In genomic region chr7:135900861-135901321, GRCm38 (mm10) we compare ENCODE assay signal across 8 mouse cellular contexts.
DNase-seq lines count a peak whose midpoint lies in the region; ATAC-seq and TF ChIP-seq lines count a peak whose summit lies in the region.

No protein-coding gene starts in this region.

- WGBS in midbrain, embryonic 14.5 days, result 66% methylated on average over 10 of the region's 10 CpGs
- 64% methylated on average over 10 of the region's 10 CpGs for WGBS in midbrain, embryonic 11.5 days

- no peaks in the 10 kb centered on the region for H3K36me3 ChIP-seq in midbrain, embryonic 14.5 days (ENCODE audit: control insufficient read depth, insufficient read depth, low read length)
- H3K36me3 ChIP-seq in midbrain, embryonic 11.5 days (ENCODE audit: control insufficient read depth, insufficient read depth, low read length), result no peaks in the 10 kb centered on the region

- ATAC-seq in midbrain, embryonic 14.5 days (ENCODE audit: low FRiP score, low TSS enrichment), result no peak
- ATAC-seq in midbrain, embryonic 11.5 days (ENCODE audit: low FRiP score), result no peak

- H3K4me2 ChIP-seq in midbrain, embryonic 14.5 days (ENCODE audit: low read length), result no peak overlapping the region
- H3K4me2 ChIP-seq in midbrain, embryonic 11.5 days, result no peak overlapping the region

- H3K9me3 ChIP-seq in midbrain, embryonic 14.5 days (ENCODE audit: control insufficient read depth, low read length), result no peaks in the 10 kb centered on the region
- no peaks in the 10 kb centered on the region for H3K9me3 ChIP-seq in midbrain, embryonic 11.5 days (ENCODE audit: control insufficient read depth, low read length)

- DNase-seq in midbrain, embryonic 14.5 days, result peak; percentile 24
- DNase-seq in midbrain, embryonic 11.5 days (ENCODE audit: low spot score, missing footprints), result no peak
- peak; percentile 78 for DNase-seq in gastrocnemius, adult 2 months
- peak; percentile 12 for DNase-seq in kidney, adult 11 months
- DNase-seq in ovary, postnatal 14 days (ENCODE audit: low spot score), result peak; percentile 19
- DNase-seq in left cerebral cortex, adult 11 months (ENCODE audit: low spot score), result no peak
- no peak for DNase-seq in layer of hippocampus, adult 11-12 months (ENCODE audit: low spot score)
- no peak for DNase-seq in left cerebral cortex, adult 9 months (ENCODE audit: low spot score in 2 of 2)

- no peak overlapping the region for H3K4me3 ChIP-seq in midbrain, embryonic 14.5 days (replicated peaks; ENCODE audit: low read depth, low read length)
- H3K4me3 ChIP-seq in midbrain, embryonic 11.5 days (ENCODE audit: low read depth, low read length), result no peak overlapping the region
- H3K4me3 ChIP-seq in gastrocnemius, adult 2 months, result no peak overlapping the region

- H3K27me3 ChIP-seq in midbrain, embryonic 14.5 days (ENCODE audit: control insufficient read depth, insufficient read depth, low read length), result no peaks in the 10 kb centered on the region
- H3K27me3 ChIP-seq in midbrain, embryonic 11.5 days (ENCODE audit: control insufficient read depth, insufficient read depth, low read length), result no peaks in the 10 kb centered on the region

- no peaks in the 10 kb centered on the region for H3K4me1 ChIP-seq in midbrain, embryonic 14.5 days (ENCODE audit: control insufficient read depth, insufficient read depth, low read length)
- no peaks in the 10 kb centered on the region for H3K4me1 ChIP-seq in midbrain, embryonic 11.5 days (ENCODE audit: control insufficient read depth, insufficient read depth, low read length)

- H3K27ac ChIP-seq in midbrain, embryonic 14.5 days (replicated peaks; ENCODE audit: low read depth, low read length), result no peak overlapping the region
- no peak overlapping the region for H3K27ac ChIP-seq in midbrain, embryonic 11.5 days (ENCODE audit: low read depth, low read length)
- H3K27ac ChIP-seq in gastrocnemius, adult 2 months, result no peak overlapping the region

- no peak overlapping the region for H3K9ac ChIP-seq in midbrain, embryonic 14.5 days (replicated peaks; ENCODE audit: low read length)
- H3K9ac ChIP-seq in midbrain, embryonic 11.5 days (ENCODE audit: low read length), result no peak overlapping the region

- intact Hi-C loops in gastrocnemius, adult 2 months (cut with DNase I), result no loop called here

- no peak for TF ChIP-seq CTCF in gastrocnemius, adult 2 months (IDR thresholded peaks at IDR 0.05)

Comparison
In these comparisons a context has a peak if more than half of its experiments do, and no peak if none do; other contexts are left out.
1. DNase-seq: peak in midbrain, embryonic 14.5 days (single experiment), gastrocnemius, adult 2 months (single experiment), kidney, adult 11 months (single experiment) and ovary, postnatal 14 days (single experiment); none in midbrain, embryonic 11.5 days (single experiment), left cerebral cortex, adult 11 months (single experiment), layer of hippocampus, adult 11-12 months (single experiment) and left cerebral cortex, adult 9 months (0 of 2).